Mouse (Mus musculus) E14TG2a.4 (cell line): ENCODE results near the gene Wfdc8.
"Not testable (repeated sequence)": the region's sequence is repeated elsewhere in the genome, so short reads cannot be mapped to it uniquely, and the experiment has no call there.

ENCODE experiments used
- H3K27me3 ChIP-seq: 2 replicates; pipeline ENCODE4 v1.6.1; 2014; ENCODE audit warnings: low read length, control low read depth; ENCODE audit not compliant: insufficient read depth
- H3K36me3 ChIP-seq: 2 replicates; pipeline ENCODE4 v1.6.1; 2014; ENCODE audit warnings: low read length, control low read depth; ENCODE audit not compliant: insufficient read depth
- H3K4me1 ChIP-seq: replicated peaks from 2 replicates; pipeline ENCODE4 v1.6.1; 2014; ENCODE audit warnings: low read depth, low read length, control low read depth
- H3K4me3 ChIP-seq: replicated peaks from 2 replicates; pipeline ENCODE4 v1.5.1; 2014; ENCODE audit warnings: mild to moderate bottlenecking, low read length
- H3K9me3 ChIP-seq: 2 replicates; pipeline ENCODE4 v1.6.1; 2014; ENCODE audit warnings: low read length, control low read depth
- CTCF ChIP-seq: conservative IDR thresholded peaks from 2 replicates; pipeline ENCODE4 v1.5.1; 2014; ENCODE audit warnings: low read length
- NANOG ChIP-seq: IDR thresholded peaks from 2 replicates; pipeline ENCODE4 v1.6.1; 2014; ENCODE audit warnings: borderline replicate concordance, low read length, mixed read lengths
- POU5F1 ChIP-seq: IDR thresholded peaks from 2 replicates; pipeline ENCODE4 v1.6.1; 2014; ENCODE audit warnings: low read length, borderline replicate concordance

The Wfdc8 gene

GRCm38 (mm10) chr2:164613471-164613870, at the start of gene Wfdc8, which contains the start of gene Wfdc6b:
Wfdc8 (minus strand) TSS chr2:164613626.
Wfdc6b (plus strand) TSS chr2:164613522.
- H3K27me3 ChIP-seq, H3K36me3 ChIP-seq, H3K4me1 ChIP-seq, H3K4me3 ChIP-seq, H3K9me3 ChIP-seq: not testable (repeated sequence)

- peak within 1 kb of the TSS; percentile 29 for H3K4me3 ChIP-seq
- TF ChIP-seq POU5F1 (no peak), NANOG (no peak), CTCF (no peak)
- no peaks in the 10 kb centered on the region for H3K9me3 ChIP-seq
- peaks cover 21% of the 10 kb centered on the region for H3K27me3 ChIP-seq
- H3K4me1 ChIP-seq: peaks cover 14% of the 10 kb centered on the region
- H3K36me3 ChIP-seq: no peaks in the 10 kb centered on the region
These were observed 43.1 kb upstream of the Wfdc8 start, which contains the start of gene Wfdc9 for GRCm38 (mm10) chr2:164656483-164656882. Wfdc9 (minus strand) TSS chr2:164656583.

GRCm38 (mm10) chr2:164655858-164656257, 42.4 kb upstream of the Wfdc8 start, which contains the start of gene Wfdc10:
Wfdc10 (plus strand) TSS chr2:164656046.
- TF ChIP-seq NANOG: no peak
- TF ChIP-seq POU5F1: no peak
- peak; percentile 99 for TF ChIP-seq CTCF

GRCm38 (mm10) chr2:164641881-164642673, 28.7 kb upstream of the Wfdc8 start:
- no peaks in the 10 kb centered on the region for H3K36me3 ChIP-seq
- TF ChIP-seq NANOG: no peak; the same call in 1 of the 2 replicates
- TF ChIP-seq POU5F1: no peak
- no peak for TF ChIP-seq CTCF
- H3K9me3 ChIP-seq: no peaks in the 10 kb centered on the region
- H3K4me1 ChIP-seq: peaks cover 21% of the 10 kb centered on the region
- H3K27me3 ChIP-seq: no peaks in the 10 kb centered on the region
- 0 out of 2 replicates have a peak overlapping the region, but pooled peaks have one; percentile 3 for H3K4me3 ChIP-seq

More at GRCm38 (mm10) chr2:164655858-164656257, 42.4 kb upstream of the Wfdc8 start, which contains the start of gene Wfdc10:
- H3K4me3 ChIP-seq: peak within 1 kb of the TSS; percentile 29
- peaks cover 14% of the 10 kb centered on the region for H3K4me1 ChIP-seq
- H3K36me3 ChIP-seq: no peaks in the 10 kb centered on the region
- no peaks in the 10 kb centered on the region for H3K9me3 ChIP-seq
- peaks cover 21% of the 10 kb centered on the region for H3K27me3 ChIP-seq

GRCm38 (mm10) chr2:164641129-164641528, 27.7 kb upstream of the Wfdc8 start:
- Histone ChIP-seq H3K4me1 (peaks cover 21% of the 10 kb centered on the region), H3K4me3 (no peak overlapping the region), H3K9me3 (no peaks in the 10 kb centered on the region), H3K27me3 (no peaks in the 10 kb centered on the region), H3K36me3 (no peaks in the 10 kb centered on the region)
- TF ChIP-seq NANOG (no peak), CTCF (no peak), POU5F1 (no peak)

GRCm38 (mm10) chr2:164638696-164639095, 25.3 kb upstream of the Wfdc8 start, which contains the start of gene Wfdc16:
Wfdc16 (minus strand) TSS chr2:164638796.
- peaks cover 28% of the 10 kb centered on the region for H3K4me1 ChIP-seq
- H3K4me3 ChIP-seq: no peak within 1 kb of the TSS
- TF ChIP-seq POU5F1 (no peak), CTCF (no peak), NANOG (no peak)
- H3K9me3 ChIP-seq: no peaks in the 10 kb centered on the region
- 0 out of 2 replicates have a peak, but pooled peaks cover 3% of the 10 kb centered on the region for H3K27me3 ChIP-seq
- H3K36me3 ChIP-seq: no peaks in the 10 kb centered on the region

GRCm38 (mm10) chr2:164635266-164635665, 21.8 kb upstream of the Wfdc8 start:
- TF ChIP-seq CTCF: peak; percentile 69
- TF ChIP-seq NANOG: no peak

GRCm38 (mm10) chr2:164621775-164622174, 8.3 kb upstream of the Wfdc8 start:
- Histone ChIP-seq H3K4me1 (no peaks in the 10 kb centered on the region), H3K36me3 (no peaks in the 10 kb centered on the region), H3K9me3 (peaks cover 6% of the 10 kb centered on the region), H3K27me3 (no peaks in the 10 kb centered on the region), H3K4me3 (no peak overlapping the region)
- TF ChIP-seq CTCF (0 out of 2 replicates have a peak, but pooled peaks have one; percentile 2), POU5F1 (no peak)

More at GRCm38 (mm10) chr2:164635266-164635665, 21.8 kb upstream of the Wfdc8 start:
- H3K27me3 ChIP-seq: 0 out of 2 replicates have a peak, but pooled peaks cover 3% of the 10 kb centered on the region
- H3K4me1 ChIP-seq: peaks cover 6% of the 10 kb centered on the region; the same call in 1 of the 2 replicates
- no peaks in the 10 kb centered on the region for H3K9me3 ChIP-seq
- peak overlapping the region; percentile 43; the same call in 1 of the 2 replicates for H3K4me3 ChIP-seq
- H3K36me3 ChIP-seq: no peaks in the 10 kb centered on the region

GRCm38 (mm10) chr2:164619050-164619449, 5.6 kb upstream of the Wfdc8 start:
- Histone ChIP-seq H3K4me3 (no peak overlapping the region), H3K9me3 (peaks cover 6% of the 10 kb centered on the region), H3K4me1 (no peaks in the 10 kb centered on the region), H3K36me3 (no peaks in the 10 kb centered on the region), H3K27me3 (no peaks in the 10 kb centered on the region)
- TF ChIP-seq NANOG (no peak), CTCF (no peak), POU5F1 (no peak)
